Mouse (Mus musculus) layer of hippocampus, adult 9-10 months (tissue): Measurements from ENCODE around the gene Ank2.

Source experiments
- DNase-seq: peaks from one replicate; pipeline ENCODE4 v3.0.0; 2022; ENCODE audit warnings: low spot score

Gene Ank2

GRCm38 (mm10) chr3:126976793-126977192, 522.4 kb downstream of the Ank2 start:
- no peak for DNase-seq

- DNase-seq: no peak
These were observed 523.7 kb downstream of the Ank2 start for GRCm38 (mm10) chr3:126975409-126975808.

- DNase-seq: no peak
These were observed 525.6 kb downstream of the Ank2 start for GRCm38 (mm10) chr3:126973551-126973950.

GRCm38 (mm10) chr3:126971531-126971930, 527.6 kb downstream of the Ank2 start:
- no peak for DNase-seq

GRCm38 (mm10) chr3:126968721-126969120, 530.4 kb downstream of the Ank2 start:
- no peak for DNase-seq

GRCm38 (mm10) chr3:126965767-126966166, 533.4 kb downstream of the Ank2 start:
- no peak for DNase-seq

- no peak for DNase-seq
These were observed 536.8 kb downstream of the Ank2 start for GRCm38 (mm10) chr3:126962326-126962725.

- DNase-seq: no peak
These were observed 546.5 kb downstream of the Ank2 start for GRCm38 (mm10) chr3:126952698-126953097.

GRCm38 (mm10) chr3:126946591-126946990, 552.6 kb downstream of the Ank2 start:
- no peak for DNase-seq

- DNase-seq: no peak
These were observed 554.3 kb downstream of the Ank2 start for GRCm38 (mm10) chr3:126944838-126945237.

- no peak for DNase-seq
These were observed 555.1 kb downstream of the Ank2 start for GRCm38 (mm10) chr3:126944081-126944480.

- no peak for DNase-seq
These were observed 558.7 kb downstream of the Ank2 start for GRCm38 (mm10) chr3:126940452-126940851.

- no peak for DNase-seq
These were observed 567.2 kb downstream of the Ank2 start for GRCm38 (mm10) chr3:126931884-126932506.

GRCm38 (mm10) chr3:126923575-126924382, 575.4 kb downstream of the Ank2 start:
- DNase-seq: no peak

GRCm38 (mm10) chr3:126921941-126922340, 577.2 kb downstream of the Ank2 start:
- DNase-seq: no peak

GRCm38 (mm10) chr3:126920296-126920695, 578.9 kb downstream of the Ank2 start:
- no peak for DNase-seq

GRCm38 (mm10) chr3:126918805-126919473, 580.2 kb downstream of the Ank2 start:
- DNase-seq: no peak

GRCm38 (mm10) chr3:126916381-126916780, 582.8 kb downstream of the Ank2 start:
- DNase-seq: no peak

- DNase-seq: no peak
These were observed 595.6 kb downstream of the Ank2 start for GRCm38 (mm10) chr3:126903543-126903942.

- no peak for DNase-seq
These were observed 612.5 kb downstream of the Ank2 start for GRCm38 (mm10) chr3:126886644-126887043.

GRCm38 (mm10) chr3:126886090-126886489, 613.1 kb downstream of the Ank2 start:
- DNase-seq: no peak

- DNase-seq: no peak
These were observed 620.9 kb downstream of the Ank2 start for GRCm38 (mm10) chr3:126878233-126878632.
